Mouse (Mus musculus): Measurements from ENCODE around the gene Chst5. TPM values are rescaled to one million over a fixed set of nuclear protein-coding genes. Genes with fewer than 3 reads are reported as not detected.
"Not testable (repeated sequence)": the region's sequence is repeated elsewhere in the genome, so short reads cannot be mapped to it uniquely, and the experiment has no call there.

Gene Chst5
- polyA plus RNA-seq, 1 experiment = 1.2 TPM

DNA sequence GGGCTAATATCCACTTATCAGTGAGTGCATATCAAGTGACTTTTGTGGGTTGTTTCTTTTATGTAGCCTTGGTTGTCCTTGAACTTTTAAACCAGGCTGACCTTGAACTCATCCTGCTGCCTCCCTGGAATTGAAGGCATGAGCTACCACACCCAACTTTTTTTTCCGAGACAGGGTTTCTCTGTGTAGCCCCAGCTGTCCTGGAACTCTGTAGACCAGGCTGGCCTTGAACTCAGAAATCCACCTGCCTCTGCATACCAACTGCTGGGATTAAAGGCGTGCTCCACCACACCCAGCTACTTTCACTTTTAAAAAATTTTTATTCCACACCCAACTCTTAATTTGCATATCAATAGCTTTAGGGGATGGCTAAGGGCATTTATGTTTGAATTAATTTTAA is 33.3 kb upstream of the Chst5 start:
- no peak for TF ChIP-seq CTCF (IDR thresholded peaks at IDR 0.05; ENCODE audit: extremely low read depth, insufficient read depth, low read length)
- no peak for TF ChIP-seq POLR2A (IDR thresholded peaks at IDR 0.05; ENCODE audit: extremely low read depth, insufficient read depth, low read length)
- Histone ChIP-seq H3K27ac (ENCODE audit: insufficient read depth, low read length) (no peak overlapping the region), H3K4me3 (ENCODE audit: insufficient read depth, low read length) (no peak overlapping the region), H3K4me1 (ENCODE audit: control insufficient read depth, insufficient read depth, low read length) (peaks cover 1% of the 10 kb centered on the region; the same call in 1 of the 2 replicates)

DNA sequence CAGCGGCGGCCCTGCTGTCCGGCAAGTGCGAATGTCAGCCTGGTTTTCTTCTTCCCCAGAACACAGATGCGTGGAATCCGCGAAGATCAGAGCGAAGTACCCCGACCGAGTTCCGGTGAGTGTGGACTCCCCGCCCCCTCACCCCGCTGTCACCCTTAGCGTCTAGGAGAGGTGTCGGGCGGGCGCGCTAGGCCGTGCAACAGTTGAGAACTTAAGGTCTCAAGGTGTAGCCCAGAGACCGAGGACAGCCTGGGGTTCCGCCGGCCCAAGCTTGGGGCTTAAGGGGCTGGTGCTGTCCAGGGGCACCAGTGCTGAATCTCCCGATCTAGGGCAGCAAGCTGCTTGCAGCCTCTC is 30.8 kb upstream of the Chst5 start:
- H3K4me3 ChIP-seq (ENCODE audit: insufficient read depth, low read length) = peak overlapping the region; percentile 80
- TF ChIP-seq CTCF (IDR thresholded peaks at IDR 0.05; ENCODE audit: extremely low read depth, insufficient read depth, low read length) = no peak
- no peak for TF ChIP-seq POLR2A (IDR thresholded peaks at IDR 0.05; ENCODE audit: extremely low read depth, insufficient read depth, low read length)
- H3K27ac ChIP-seq (ENCODE audit: insufficient read depth, low read length) = no peak overlapping the region
- peaks cover 1% of the 10 kb centered on the region; the same call in 1 of the 2 replicates for H3K4me1 ChIP-seq (ENCODE audit: control insufficient read depth, insufficient read depth, low read length)

DNA sequence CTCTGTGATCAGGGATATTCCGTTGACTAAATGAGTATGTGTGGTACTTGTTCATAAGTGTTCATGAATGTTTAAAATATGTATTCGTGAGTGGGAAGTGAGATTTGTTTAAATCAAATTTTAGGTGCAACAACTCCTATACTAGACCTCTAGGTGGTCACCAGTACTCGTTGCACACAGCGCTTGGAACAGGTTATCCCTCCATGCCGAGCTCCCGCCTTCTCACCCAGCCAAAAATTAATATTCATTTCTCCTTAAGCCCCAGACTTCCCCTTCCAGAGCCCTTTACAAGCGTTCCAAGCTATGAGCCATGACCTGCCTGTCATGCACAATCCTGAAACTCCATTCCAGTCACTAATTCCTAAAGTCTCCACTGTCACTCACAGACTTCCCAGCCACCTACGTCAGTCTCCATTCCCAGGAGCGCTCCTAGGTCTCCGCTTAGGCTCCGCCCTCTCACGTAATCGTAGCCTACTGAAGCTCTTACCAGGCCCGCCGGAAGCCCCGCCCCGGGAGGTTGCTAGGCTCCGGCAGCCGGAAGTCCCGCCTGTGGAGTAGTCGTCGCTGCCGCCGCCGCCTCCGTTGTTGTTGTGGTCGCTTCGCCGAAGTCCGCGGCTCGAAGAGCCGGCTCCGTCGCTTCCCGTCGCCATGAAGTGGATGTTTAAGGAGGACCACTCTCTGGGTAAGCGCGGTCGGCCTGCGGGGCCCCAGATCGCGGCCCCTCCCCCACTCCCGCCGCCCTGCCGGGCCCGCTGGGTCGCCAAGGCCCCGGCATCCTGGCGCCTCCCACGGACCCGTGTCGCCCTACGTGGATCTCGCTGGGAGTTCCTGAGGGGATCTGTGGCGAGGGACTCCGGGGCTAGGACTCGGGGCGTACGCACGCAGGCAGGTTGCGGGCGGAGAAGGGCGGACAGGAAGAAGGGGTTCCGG is 30.2 kb upstream of the Chst5 start, which contains the start of gene Gabarapl2:
TSS of gene Gabarapl2 (plus strand) at position 533 of the 930 bp plus-strand sequence.
- Histone ChIP-seq H3K4me3 (ENCODE audit: insufficient read depth, low read length) (peak within 1 kb of the TSS; percentile 80), H3K4me1 (ENCODE audit: control insufficient read depth, insufficient read depth, low read length) (peaks cover 1% of the 10 kb centered on the region; the same call in 1 of the 2 replicates), H3K27ac (ENCODE audit: insufficient read depth, low read length) (no peak within 1 kb of the TSS; the same call in 1 of the 2 replicates)
- TF ChIP-seq POLR2A (IDR thresholded peaks at IDR 0.05; ENCODE audit: extremely low read depth, insufficient read depth, low read length) (peak; percentile 41), CTCF (IDR thresholded peaks at IDR 0.05; ENCODE audit: extremely low read depth, insufficient read depth, low read length) (no peak)

DNA sequence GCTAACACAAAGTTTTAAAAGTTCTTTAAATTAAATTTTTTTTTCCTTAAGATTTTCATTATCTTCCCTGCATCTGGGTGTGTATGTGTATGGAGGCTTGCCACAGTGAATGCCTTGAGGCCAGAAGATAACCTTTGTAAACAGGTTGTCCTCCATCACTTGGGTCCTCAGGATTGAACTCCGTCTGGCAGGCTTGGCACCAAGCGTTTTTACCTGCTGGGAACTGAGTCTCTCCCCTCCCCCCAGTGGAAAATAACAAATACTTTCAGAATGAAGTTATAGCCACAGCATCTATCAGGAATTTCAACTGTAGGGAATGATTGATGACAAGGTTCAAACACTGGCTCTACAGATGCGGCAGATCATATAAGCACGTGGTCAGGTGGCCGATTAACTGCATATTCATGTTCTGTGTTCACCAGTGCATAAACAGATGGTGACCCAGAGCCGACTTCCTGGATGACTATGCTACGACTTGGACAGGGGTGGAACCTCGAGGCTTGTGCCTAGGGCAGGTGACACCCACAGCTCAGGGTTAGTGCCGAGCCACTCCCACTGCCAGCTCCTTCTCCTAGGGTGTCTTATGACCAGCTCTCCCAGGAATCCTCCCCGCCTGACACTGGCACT is 29.4 kb upstream of the Chst5 start:
- peak overlapping the region; percentile 80 for H3K4me3 ChIP-seq (ENCODE audit: insufficient read depth, low read length)
- no peak overlapping the region for H3K27ac ChIP-seq (ENCODE audit: insufficient read depth, low read length)
- TF ChIP-seq CTCF (IDR thresholded peaks at IDR 0.05; ENCODE audit: extremely low read depth, insufficient read depth, low read length) (no peak), POLR2A (IDR thresholded peaks at IDR 0.05; ENCODE audit: extremely low read depth, insufficient read depth, low read length) (no peak)
- H3K4me1 ChIP-seq (ENCODE audit: control insufficient read depth, insufficient read depth, low read length) = peaks cover 1% of the 10 kb centered on the region; the same call in 1 of the 2 replicates

DNA sequence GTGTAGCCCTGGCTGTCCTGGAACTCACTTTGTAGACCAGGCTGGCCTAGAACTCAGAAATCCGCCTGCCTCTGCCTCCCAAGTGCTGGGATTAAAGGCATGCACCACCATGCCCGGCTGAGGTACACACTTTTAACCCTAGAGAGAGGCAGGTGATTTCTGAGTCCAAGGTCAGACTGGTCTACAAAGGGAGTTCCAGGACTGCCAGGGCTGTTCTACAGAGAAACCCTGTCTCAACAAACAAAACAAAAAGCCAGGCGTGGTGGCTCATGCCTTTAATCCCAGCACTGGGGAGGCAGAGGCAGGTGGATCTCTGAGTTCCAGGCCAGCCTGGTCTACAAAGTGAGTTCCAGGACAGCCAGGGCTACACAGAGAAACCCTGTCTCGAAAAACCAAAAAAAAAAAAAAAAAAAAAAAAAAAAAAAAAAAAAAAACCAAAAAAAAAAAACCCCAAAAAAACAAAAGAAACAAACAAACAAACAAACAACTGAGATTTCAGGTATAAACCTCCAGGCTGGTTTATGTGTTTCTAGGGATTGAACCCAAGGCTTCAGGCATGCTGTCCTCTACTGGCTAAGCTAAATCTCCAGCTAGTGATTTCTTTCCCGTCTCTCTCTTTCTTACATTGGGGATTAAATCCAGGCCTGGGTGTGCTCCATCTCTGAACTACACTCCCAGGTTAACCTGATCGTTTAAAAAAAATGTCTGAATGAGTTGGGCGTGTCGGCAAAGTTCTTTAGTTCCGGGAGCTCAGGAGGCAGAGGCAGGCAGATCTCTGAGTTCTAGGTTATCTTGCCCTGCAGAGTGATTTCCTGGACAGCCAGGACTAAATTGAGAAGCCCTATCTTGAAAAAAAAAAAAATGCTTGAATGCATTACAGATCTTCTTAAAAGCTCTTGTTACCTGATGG is 28.1 kb upstream of the Chst5 start:
- not testable (repeated sequence) for H3K4me3 ChIP-seq (ENCODE audit: insufficient read depth, low read length); H3K4me1 ChIP-seq (ENCODE audit: control insufficient read depth, insufficient read depth, low read length)

DNA sequence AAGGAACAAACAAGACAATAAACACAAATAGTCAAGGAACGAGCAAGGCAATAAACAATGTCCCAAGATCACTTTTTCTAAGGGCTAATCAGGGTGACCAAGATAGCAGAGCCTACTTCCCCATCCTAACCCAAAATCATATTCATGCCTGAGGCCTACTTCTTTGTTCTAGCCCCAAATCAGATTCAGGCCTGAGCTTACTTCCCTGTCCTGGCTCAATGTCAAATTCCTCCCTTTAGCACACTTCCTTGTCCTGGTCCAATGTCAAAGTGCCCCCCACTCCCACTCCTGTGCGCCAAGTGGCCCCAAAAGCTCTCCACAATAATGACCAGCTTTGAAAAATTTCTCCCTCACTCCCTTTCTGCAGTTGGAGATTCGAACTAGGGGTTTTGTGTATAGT is 26.9 kb upstream of the Chst5 start:
- Histone ChIP-seq H3K4me3 (ENCODE audit: insufficient read depth, low read length) (no peak overlapping the region), H3K27ac (ENCODE audit: insufficient read depth, low read length) (no peak overlapping the region), H3K4me1 (ENCODE audit: control insufficient read depth, insufficient read depth, low read length) (peaks cover under 1% of the 10 kb centered on the region; the same call in 1 of the 2 replicates)
- TF ChIP-seq POLR2A (IDR thresholded peaks at IDR 0.05; ENCODE audit: extremely low read depth, insufficient read depth, low read length) (no peak), CTCF (IDR thresholded peaks at IDR 0.05; ENCODE audit: extremely low read depth, insufficient read depth, low read length) (no peak)

More for the DNA sequence above, 28.1 kb upstream of the Chst5 start:
- not testable (repeated sequence) for H3K27ac ChIP-seq (ENCODE audit: insufficient read depth, low read length)

DNA sequence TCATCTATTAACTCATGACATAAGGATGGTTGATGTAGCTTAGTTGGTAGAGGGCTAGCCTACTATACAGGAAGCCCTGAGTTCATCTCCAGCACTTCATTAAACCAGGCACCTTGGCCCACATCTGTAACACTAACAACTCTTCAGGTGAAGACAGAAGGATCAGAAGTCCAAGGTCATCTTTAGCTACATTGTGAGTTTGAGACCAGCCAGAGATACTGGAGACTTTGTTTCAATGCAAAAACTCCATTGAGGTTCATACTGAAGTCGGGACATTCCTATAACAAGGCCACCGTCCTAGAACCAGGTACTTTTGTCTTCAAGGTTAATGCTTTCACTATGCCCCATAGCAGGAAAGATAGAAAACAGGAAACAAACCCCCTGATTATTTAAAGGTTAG is 24.0 kb upstream of the Chst5 start:
- H3K27ac ChIP-seq (ENCODE audit: insufficient read depth, low read length) = no peak overlapping the region
- no peak overlapping the region; the same call in 1 of the 2 replicates for H3K4me3 ChIP-seq (ENCODE audit: insufficient read depth, low read length)
- H3K4me1 ChIP-seq (ENCODE audit: control insufficient read depth, insufficient read depth, low read length) = no peaks in the 10 kb centered on the region; the same call in 1 of the 2 replicates
- no peak for TF ChIP-seq CTCF (IDR thresholded peaks at IDR 0.05; ENCODE audit: extremely low read depth, insufficient read depth, low read length)
- TF ChIP-seq POLR2A (IDR thresholded peaks at IDR 0.05; ENCODE audit: extremely low read depth, insufficient read depth, low read length) = no peak

DNA sequence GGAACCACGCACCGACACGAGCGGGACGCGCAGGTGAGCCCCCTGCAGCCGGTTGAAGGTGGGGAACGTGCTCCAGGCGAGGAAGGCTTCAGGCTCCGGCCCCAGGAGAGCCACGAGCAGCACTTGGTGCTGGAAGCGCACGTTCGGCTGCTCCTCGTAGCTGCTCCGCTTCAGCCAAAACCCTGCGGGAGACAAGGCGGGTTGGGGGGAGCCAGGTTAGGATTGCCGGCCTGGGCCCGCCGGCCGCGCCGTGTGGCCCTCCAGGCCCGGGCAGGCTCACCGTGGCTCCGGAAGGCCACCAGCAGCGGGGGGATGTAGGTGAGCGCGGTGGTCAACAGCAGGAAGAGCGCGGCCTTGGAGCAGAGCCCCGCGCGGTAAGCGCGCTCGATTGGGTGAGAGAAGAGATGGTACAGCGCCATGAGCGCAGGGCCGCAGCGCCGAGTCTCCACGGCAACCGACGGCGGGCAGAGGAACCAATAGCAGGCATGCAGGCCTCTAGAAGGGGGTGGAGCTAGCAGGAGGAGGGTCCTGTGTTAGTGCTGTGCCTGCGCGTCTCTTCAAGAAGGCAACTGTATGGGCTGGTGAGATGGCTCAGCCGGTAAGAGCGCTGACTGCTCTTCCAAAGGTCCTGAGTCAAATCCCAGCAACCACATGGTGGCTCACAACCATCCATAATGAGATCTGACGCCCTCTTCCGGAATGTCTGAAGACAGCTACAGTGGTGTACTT is 23.3 kb upstream of the Chst5 start, which contains the start of gene Tmem231:
TSS of gene Tmem231 (minus strand) at position 534 of the 729 bp plus-strand sequence.
- TF ChIP-seq CTCF (IDR thresholded peaks at IDR 0.05; ENCODE audit: extremely low read depth, insufficient read depth, low read length) = no peak
- peak; percentile 61 for TF ChIP-seq POLR2A (IDR thresholded peaks at IDR 0.05; ENCODE audit: extremely low read depth, insufficient read depth, low read length)
- no peak within 1 kb of the TSS for H3K27ac ChIP-seq (ENCODE audit: insufficient read depth, low read length)
- H3K4me3 ChIP-seq (ENCODE audit: insufficient read depth, low read length) = peak within 1 kb of the TSS; percentile 50
- H3K4me1 ChIP-seq (ENCODE audit: control insufficient read depth, insufficient read depth, low read length) = no peaks in the 10 kb centered on the region; the same call in 1 of the 2 replicates
